Mouse (Mus musculus) gonadal fat pad, adult 2 months (tissue): Measurements from ENCODE around the gene Fbxl21. TPM values are rescaled to one million over a fixed set of nuclear protein-coding genes. Genes with fewer than 3 reads are reported as not detected.

Source experiments
- DNase-seq: peaks from one replicate; pipeline ENCODE4 v3.0.0-alpha.2; 2012; ENCODE audit warnings: low read depth
- polyA plus RNA-seq: library from polyadenylated mRNA; depleted of rRNA; stranded (reverse); fragments of >200 nt; gene quantifications from 2 replicates; pipeline ENCODE4 v1.2.3, GENCODE M21; 2012

Fbxl21 gene
- polyA plus RNA-seq, 1 experiment: 1.3 TPM

DNA sequence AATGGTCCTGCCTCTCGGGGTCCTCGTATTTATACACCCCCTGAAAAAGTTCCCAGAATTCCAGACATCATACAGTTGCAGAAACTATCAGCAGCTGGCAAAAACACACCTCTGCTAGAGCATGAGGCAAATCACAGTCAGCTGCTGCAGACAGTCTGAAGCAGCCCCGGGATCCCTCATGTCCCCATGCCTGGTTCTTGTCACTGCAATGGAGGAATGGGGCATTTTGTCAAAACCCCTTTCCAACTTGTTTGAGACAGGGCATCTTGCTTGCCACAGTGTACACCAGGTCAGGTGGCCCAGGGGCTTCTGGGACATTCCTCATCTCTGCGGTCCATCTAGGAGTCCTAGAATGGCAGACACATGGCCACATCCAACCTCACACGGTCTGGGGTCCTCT lies 12.7 kb downstream of the Fbxl21 start:
- no peak for DNase-seq

DNA sequence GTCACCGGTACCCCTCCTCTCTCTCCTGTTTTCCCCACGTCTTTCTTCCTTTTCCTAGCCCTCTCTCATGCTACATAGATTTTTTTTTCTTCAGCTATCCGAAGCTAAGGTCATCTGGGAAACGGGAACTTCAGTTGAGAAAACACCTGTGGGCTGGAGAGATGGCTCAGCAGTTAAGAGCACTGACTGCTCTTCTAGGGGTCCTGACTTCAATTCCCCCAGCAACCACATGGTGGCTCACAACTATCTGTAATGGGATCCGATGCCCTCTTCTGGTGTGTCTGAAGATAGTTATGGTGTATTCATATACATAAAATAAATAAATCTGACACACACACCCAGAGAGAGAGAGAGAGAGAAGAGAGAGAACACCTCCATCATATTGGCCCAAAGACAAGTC lies 13.3 kb downstream of the Fbxl21 start:
- DNase-seq: no peak

DNA sequence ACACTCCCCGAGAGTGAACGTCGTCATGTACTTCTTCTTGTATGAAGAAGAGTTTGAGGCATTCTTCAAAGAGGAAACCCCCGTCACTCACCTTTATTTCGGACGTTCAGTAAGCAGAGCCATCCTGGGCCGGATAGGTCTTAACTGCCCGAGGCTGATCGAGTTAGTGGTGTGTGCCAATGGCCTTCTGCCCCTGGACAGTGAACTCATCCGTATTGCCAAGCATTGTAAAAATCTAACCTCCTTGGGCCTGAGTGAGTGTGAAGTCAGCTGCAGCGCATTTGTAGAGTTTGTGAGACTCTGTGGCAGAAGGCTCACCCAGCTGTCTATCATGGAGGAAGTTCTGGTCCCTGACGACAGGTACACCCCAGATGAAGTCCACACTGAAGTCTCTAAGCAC lies 14.8 kb downstream of the Fbxl21 start:
- no peak for DNase-seq

DNA sequence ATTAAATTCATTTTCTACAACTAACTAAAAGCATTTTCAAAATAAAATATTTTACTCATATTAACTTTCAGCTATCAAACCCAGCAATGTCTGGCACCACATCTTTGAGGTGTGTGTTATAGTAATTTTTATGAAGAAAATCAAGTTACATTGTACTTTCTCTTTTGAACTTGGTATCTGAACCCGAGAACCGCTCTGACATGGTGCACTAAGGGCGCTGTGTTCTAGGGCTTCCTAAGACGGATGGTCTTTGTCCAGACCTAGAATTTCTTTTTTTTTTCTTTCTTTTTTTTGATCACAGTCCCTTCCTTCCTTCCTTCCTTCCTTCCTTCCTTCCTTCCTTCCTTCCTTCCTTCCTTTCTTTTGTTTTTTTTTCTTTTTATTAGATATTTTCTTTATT lies 17.6 kb downstream of the Fbxl21 start:
- DNase-seq: no peak

DNA sequence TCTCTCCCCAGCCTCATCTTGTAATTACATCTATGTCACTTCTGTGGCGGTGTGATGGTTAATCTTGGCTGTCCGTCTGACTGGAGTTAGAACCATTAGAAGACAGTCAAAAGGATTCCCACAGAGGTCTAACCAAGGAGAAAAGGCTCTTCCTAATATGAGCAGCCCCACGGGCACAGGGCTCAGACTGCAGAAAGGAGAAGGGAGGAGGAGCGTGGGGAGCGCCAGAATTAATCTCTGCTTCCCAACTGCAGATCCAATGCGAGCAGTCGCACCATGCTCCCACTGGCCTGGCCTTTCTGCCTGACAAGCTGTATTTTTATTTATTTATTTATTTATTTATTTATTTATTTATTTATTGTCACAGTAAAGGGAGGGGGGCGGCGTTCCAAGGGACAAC lies 21.5 kb downstream of the Fbxl21 start:
- no peak for DNase-seq

DNA sequence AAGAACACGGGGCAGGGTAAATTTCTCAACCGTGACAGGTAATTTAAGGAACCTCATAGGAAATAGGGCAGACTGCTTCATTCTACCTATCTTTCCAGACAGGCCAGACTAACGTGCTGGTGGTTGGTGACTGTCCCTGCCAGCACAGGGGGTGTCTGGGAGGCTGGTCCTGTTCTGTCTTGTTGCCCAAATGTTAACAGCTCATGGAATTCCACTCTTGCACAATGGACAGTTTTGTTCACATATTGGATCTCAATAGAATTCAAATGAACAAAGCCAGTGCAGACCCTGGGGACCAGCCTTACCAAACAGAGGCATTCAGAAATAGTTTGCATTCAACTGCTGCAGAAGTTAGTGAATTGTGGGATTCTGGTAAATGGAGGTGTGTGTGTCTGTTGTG lies 22.7 kb downstream of the Fbxl21 start:
- DNase-seq: no peak

DNA sequence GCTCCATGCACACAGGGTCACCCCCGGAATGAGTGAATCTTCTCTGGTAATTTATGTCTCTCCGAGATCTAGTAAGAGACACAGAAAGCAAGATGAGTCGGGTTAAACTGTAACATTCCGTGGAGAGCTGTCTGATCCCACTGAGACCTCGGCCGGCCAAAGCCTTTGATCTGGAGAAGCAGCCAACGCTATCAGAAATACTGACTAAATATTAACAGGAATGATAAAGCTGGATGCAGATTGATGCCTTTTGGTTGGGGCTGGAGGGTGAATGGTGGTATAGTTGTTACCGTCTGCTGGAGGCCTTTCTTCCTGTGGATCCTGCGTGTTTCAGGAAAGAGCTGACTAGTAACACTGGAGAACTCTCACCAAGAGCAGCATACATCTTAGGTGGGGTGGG lies 26.1 kb downstream of the Fbxl21 start, which contains the start of gene Lect2:
TSS of gene Lect2 (minus strand) at position 102 of the 400 bp plus-strand sequence.
- no peak for DNase-seq

DNA sequence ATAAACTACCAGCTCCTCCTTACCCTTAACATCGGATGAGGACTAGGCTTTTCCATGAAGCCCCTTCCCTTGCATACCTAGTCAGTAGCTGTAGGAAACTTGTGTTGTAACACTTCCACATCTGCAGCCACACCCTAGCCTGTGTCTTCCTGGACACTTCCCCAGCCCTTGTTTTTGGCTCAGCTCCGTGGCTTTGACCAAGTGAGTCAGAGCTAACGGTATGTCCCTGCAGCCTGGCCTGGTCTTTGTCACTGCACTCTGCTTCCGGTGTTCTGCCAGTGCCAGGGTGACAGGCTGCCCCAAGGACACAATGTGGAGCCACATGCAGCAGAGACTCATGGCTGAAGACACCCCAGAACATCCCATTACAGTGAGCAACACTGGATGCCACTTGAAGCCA lies 27.1 kb downstream of the Fbxl21 start:
- DNase-seq: no peak

DNA sequence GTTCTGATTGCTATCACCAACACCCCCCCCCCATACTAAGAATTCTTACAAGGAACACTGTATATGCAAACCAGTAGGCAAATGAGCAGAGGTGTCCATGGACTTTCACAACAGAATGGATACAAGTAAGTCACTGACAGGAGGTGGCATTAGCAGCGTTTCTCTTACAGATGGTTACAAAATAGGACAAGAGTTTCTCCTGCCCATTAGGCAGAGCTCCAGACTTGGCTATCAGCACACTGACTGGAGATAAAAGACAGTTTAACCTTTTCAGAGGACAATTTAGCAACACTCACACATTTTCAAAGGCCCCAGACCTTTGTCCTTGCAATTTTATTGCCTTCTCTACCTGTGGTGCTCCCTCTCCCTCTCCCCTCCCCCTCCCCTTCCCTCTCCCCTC lies 28.3 kb downstream of the Fbxl21 start:
- peak; percentile 12 for DNase-seq

DNA sequence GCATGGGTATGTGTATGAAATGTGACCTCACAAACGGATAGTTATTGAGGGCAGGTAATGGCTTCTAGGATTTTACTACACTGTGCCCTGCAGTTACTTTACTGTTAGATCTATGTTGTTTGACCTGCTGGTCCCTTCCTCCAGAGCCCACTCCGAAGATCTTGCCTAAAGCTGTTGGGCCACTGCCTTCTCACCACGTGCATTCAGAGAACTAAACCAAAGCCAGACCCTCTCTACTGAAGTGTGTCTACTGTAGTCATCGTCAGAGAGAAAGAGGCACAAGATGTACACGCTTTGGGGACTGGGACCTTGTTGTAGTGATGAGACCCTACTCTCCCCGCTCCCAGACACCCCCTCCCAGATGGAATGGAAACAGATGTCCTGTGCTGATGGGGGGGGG lies 29.4 kb downstream of the Fbxl21 start:
- DNase-seq: no peak

DNA sequence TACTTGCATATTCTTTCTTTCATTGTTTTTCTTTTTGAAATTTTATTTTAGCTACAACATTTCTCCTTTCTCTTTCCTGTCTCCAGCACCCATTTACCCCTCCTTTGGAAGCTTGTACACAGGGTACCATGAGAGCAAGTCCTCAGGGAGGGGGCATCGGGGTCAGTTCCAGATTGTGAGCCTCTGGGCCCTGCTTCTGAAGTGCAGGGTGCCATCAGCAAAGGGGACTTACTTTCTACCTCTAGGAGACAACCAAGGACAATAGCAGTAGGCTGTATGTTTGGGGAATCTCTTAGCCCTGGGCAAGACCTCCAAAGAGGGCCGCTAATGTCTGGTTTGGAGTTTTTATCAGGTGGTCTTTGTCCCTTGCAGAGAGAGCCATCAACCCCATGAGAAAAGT lies 31.7 kb downstream of the Fbxl21 start:
- DNase-seq: no peak

DNA sequence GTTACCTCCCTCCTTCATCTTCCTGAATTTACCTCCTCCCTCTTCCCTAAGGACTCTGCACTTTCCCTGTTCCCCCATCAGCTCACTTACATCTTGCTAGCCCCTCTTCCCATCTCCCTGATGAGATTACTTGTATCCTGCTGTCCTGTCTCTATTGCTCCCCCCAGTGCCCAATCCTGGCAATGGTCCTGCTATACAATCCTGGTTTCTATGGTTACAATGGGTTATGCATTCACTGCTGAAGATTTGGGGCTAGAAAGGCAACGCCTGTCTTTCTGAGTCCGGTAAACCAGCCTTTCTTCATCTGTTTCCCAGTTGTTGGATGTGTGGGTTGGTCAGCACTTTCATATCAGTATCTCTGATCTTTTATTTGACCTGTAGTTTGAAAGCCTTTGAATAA lies 32.1 kb downstream of the Fbxl21 start:
- no peak for DNase-seq

DNA sequence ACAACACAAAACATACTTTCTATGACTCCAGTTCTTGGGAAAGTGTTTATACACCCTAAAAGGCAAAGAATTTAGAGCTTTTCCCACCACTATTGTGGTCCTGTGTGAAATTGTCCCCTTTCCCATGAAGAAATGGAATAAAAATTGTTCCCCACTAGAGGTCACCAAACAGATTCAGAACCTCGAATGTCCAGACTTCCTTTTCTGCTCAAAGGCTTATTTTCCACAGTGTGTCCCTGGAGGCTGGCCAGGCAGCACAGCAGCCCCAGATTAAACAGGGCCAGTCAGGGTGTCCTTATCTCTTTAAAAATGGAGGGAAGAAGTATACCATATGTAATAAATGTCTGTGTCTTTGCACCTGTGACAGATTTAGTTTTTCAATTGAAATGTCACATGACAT lies 33.7 kb downstream of the Fbxl21 start:
- no peak for DNase-seq

DNA sequence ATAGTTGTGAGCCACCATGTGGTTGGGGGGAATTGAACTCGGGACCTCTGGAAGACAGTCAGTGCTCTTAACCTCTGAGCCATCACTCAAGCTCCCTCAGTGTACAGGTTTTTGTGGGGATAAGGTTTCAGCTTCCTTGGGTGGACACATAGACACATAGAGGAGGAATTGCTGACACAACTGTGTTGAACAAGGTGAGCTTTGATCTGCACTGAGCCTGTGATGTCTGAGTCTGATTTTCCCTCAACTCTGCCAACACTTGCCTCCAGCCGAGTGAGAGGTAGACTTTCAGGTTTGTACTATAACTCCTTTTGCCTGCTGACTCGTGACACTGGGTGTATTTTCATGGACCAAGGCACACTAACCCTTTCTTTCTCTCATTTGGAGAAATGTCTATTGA lies 34.4 kb downstream of the Fbxl21 start:
- DNase-seq: no peak

DNA sequence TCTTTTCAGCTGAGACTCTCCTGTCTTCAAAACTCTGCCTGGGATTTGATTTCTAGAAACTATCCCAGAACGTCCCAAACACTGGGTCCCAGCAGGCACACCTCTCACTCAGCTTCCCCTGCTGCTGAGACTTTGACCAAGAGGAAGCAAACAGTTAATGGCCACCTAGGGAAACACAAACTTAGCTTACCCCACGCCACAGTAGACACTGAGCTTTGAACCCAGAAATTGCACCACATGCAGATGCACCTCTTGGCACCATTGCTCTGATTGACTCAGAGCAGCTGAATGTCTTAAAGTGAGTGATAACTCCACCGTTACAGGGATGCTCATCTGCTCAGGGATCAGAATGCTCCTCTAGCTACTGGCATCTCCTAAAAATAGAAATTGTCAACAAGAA lies 36.5 kb downstream of the Fbxl21 start:
- no peak for DNase-seq

DNA sequence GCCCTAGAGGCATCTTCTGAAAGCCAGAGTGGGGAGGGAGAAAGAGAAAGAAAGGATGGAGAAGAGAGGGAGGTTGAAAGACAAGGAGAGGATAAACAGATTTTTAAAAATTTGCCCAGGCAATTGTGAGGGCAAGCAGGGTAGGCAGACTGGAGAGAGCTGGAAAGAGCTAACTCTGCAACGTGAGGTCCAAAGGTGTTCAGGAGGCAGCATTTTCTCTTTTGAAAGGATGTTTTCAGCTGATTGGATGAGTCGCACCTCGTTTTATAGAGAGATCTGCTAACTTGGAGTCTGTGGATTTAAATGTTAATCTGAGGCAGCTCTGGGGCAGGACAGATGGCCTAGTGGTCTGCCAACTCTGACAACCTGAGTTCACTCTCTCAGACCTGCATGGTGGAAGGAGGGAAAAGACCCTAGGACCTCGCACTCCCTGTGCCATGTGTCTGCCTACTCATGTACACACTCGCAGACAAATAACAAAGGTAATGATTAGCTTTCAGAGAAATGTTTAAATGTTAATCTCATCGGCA lies 37.6 kb downstream of the Fbxl21 start:
- no peak for DNase-seq

DNA sequence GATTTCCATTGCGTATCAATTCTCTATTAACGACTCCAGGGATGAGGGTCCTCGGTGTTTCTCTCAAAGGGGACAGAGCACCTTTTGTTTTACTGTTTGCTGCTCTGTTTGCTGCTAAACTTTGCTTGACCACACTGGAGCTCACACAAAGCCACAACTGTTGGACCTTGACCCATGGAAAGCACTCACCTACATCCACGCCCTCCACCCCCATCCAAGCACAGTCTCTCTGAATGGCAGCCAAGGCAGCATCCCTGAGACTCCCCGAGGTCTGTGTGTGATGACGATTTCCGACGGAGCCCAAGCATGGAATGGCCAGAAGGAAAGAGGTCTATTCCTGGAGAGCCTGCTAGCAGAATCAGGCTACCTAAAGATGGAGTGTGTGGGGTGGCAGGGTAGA lies 38.9 kb downstream of the Fbxl21 start:
- DNase-seq: no peak

DNA sequence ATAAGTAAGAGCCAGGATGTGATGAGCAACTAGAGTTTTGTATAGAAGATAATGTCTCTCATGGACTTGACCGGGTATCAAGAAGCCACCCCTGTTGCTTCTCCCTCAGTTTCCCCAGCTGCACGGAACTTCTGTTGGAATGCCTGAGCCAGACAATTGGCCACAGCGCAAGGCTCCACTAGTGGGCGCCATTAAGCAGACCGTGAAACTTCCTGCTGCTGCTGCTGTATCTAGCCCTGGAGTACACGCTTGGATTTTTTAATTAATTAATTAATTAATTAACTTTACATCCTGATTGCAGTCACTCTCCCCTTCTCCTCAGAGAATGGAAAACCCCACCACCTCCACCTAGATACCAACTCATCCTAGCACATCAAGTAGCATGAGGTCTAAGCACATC lies 40.8 kb downstream of the Fbxl21 start:
- DNase-seq: no peak

DNA sequence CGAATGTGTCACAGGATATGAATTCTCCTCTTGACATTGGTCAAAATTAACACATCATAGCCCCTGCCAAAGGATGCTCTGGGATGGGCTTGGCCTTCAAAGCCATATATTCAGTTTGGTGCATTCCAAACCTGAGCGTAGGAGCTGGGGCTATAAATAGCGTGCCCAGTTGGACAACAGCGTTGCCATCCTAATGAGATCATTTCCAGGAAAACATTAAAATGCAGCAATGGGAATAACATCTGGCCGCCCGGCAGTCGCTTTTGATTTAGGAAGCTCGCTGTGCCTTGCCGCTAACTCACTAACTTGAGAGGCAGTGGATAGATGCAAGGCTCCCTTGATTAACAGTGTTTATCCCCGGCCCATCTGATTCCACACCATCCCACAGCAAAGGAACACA lies 44.1 kb downstream of the Fbxl21 start:
- no peak for DNase-seq

DNA sequence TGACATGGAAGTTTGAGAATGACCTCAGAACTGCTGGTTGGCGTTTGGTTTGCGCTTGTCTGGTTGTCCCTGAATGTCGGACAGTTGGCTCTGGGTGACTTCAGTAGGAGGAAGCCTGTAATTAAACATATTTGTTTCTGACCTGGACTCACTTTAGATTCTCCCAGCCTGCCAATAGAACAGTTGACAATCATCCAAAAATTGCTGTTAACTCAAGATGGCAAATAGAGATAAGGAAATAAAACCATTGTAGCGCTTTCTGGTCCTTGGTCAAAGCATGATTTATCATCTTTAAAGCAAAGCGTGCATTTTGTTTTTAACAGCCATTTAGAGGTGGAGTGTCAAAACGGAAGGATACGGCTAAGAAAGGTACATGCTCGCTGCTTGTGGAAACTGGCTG lies 49.4 kb downstream of the Fbxl21 start:
- no peak for DNase-seq

DNA sequence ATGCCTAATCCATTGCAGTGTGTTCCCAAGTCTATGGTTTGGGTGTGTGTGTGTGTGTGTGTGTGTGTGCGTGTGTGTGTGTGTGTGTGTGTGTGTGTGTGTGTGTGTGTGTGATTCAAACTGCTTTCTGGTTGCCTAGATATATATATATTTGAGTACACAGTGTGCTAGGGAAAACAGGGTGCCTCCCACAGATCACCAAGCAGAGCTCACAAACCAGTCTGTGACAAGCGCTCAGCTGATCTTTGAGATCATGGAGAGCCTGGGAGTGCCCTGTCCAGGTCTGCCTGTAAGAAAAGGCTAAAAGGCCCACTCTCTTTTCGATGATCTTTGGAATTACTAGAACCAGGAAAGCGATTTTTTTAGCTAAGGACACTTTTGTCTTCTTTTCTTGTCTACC lies 52.8 kb downstream of the Fbxl21 start:
- DNase-seq: no peak

DNA sequence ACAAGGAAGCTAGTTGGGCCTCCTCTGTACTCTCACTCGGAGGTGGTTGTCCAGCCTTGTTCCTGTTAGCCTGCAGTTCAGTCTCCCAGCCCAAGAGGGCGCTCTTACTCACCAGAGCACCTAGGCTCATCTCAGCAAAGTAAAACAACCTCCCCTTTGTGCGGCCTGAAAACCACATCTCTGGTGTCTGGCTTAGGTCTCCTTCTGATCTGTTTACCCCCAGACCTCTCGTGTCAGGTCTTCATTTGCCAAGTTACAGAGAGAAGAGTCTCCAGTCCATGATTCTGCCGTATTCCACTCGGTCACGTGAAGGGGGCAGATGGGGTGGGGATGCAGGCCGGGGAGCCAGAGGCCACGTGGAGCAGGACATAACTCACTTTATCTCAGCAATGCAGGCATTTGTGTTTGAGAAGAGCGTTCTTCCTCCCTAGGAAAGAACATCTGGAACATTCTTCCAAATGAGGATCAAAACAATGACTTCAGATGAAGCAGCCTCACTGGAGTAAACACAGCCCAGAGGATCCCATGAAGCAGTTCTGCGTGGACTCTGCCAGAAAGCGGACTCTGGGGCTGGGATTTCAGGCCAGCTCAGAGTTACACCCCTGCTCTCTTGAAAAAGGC lies 53.5 kb downstream of the Fbxl21 start:
- no peak for DNase-seq

DNA sequence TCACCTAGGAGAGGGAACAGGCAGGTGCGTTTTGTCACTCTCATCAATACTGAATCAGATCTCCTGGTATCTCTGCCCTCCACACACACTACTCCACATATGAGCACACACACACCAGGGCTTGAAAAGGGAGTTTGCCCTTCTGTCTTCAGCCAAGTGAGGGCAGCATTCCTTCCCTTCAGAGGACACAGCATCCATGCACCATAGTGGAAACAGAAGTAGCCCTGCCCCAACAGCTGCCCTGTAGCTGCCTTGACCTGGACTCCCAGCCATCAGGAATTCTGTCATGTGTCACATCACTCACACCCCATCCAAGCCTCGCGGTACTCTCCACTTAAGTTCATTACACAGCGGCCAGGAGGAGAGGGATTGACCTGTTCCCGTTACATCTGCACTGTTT lies 55.8 kb downstream of the Fbxl21 start:
- no peak for DNase-seq

DNA sequence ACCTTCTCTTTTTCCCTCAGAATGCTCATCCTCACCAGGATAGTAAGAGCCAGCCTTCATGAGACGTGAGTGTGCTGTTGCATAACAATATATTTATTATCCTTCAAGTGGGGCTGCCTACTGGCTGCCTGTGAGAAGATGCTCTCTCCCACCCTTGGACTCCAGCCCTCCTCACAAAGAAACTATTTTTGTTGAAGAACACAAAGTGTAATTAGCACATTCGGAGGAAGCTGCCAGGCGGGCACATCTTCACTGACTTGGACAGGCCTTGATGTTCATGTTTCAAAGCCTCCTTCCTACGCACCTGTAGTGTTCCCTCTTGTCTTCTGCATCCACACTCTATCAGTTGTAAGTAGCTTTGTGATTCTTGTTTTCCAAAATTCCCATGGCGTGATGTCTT lies 58.2 kb downstream of the Fbxl21 start:
- no peak for DNase-seq
